Mouse (Mus musculus): ENCODE data around the gene Igf1r.

DNA sequence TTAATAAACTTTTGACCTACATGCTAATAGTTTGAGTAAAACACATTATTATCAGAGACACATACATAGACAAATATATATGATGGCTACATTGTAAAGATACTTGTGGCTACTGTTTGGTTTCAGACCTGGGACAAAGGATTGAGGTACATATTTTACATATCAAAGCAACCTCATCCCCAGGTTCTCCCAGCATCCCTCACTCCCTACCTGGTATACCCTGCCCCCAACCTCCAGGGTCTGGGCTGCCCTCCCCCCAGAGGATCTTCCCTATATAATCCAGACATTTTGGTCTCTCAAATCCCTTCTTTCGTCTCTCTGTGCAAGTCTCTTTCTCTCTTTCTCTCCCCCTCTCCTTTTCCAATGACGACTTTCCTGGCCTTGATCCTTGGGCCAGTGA, 321.6 kb downstream of the Igf1r start:
- TF ChIP-seq CTCF (IDR thresholded peaks at IDR 0.05; ENCODE audit: extremely low read depth, insufficient read length, insufficient replicate concordance, low read depth, low read length) (no peak), POLR2A (IDR thresholded peaks at IDR 0.05; ENCODE audit: low read depth, low read length) (no peak)

Measured in small intestine, adult 2 months (tissue).